Mouse (Mus musculus): ENCODE data around the gene Tpi1. TPM values are rescaled to one million over a fixed set of nuclear protein-coding genes. Genes with fewer than 3 reads are reported as not detected.
A peak's percentile ranks its signal among the peaks of the same experiment; 100 is the strongest.

Gene Tpi1
- total and polyA plus RNA-seq, 2 experiments from 2014 or later: 1,142 to 1,544 TPM

GRCm38 (mm10) chr6:124829799-124830700 is 16.0 kb upstream of the Tpi1 start:
- peak overlapping the region; percentile 72 for H3K4me3 ChIP-seq (ENCODE audit: low read depth, low read length)
- H3K9me3 ChIP-seq (replicated peaks; ENCODE audit: control insufficient read depth, low read length): no peaks in the 10 kb centered on the region
- H3K4me1 ChIP-seq (ENCODE audit: control insufficient read depth, insufficient read depth): peaks cover 18% of the 10 kb centered on the region
- DNase-seq (ENCODE audit: low spot score) (peak; percentile 98), ATAC-seq (ENCODE audit: insufficient read depth, low read depth) (peak; percentile 81)
- peaks cover 42% of the 10 kb centered on the region for H3K36me3 ChIP-seq (replicated peaks; ENCODE audit: control insufficient read depth, insufficient read depth, low read length)
- no peak for TF ChIP-seq CTCF (IDR thresholded peaks at IDR 0.05; ENCODE audit: low read depth)
- peak; percentile 33; the same call in 1 of the 2 replicates for TF ChIP-seq EP300 (IDR thresholded peaks at IDR 0.05; ENCODE audit: low read depth)
- H3K27me3 ChIP-seq (ENCODE audit: control insufficient read depth, insufficient read depth, low read length): no peaks in the 10 kb centered on the region
- H3K27ac ChIP-seq (ENCODE audit: low read depth): peak overlapping the region; percentile 96
- under 1% methylated on average over 38 of the region's 38 CpGs for WGBS
- peak overlapping the region; percentile 92 for H3K4me2 ChIP-seq (ENCODE audit: low read depth, low read length)
- H3K9ac ChIP-seq (replicated peaks; ENCODE audit: low read depth, low read length): peak overlapping the region; percentile 73

DNA sequence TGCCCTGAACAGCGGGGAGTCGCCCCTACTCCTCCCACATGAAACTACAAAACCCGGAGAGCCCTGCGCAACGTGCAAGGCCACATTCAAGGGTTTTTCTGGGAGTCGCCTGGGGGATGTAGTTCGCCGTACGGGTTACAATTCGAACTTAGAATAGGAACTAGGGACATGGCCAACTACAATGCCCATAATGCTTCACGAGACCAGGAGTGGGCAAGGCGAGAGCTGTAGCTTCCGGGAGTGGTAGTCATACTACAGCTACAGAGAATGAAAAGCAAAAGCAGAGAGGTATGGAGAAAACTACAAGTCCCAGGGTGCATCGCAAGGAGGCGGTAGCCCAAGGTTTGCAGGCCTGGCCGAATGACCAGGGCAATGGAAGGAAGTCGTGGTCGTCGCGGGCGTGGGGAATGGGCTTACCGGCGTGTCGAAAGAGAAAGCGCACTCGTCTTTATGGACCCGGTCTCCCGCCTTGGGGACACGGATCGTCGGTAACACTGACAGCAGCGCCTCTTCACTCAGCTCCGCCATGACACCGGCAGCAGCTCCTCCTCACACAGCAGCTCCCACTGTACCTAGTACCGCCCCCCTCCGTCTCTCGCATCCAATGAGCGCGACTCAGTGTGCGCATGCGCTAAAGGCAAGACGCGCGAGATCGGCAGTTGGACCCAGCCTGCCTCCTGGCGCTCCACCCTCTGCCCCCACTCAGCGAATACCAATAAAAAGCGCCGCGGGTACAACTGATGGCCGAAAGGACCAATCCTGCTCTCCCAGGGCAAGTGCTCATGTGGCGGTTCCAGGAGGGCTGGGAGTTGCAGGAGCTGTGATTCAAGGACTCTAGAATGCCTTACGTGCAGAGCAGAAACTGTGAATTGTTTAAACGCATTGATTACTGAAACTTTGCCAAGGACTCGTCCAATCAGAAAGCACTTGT is 15.0 kb upstream of the Tpi1 start, which contains the start of the genes Usp5 and Cdca3:
Usp5 (minus strand) TSS at position 617 of the 931 bp plus-strand sequence.
Cdca3 (plus strand) TSS at position 680 of the 931 bp plus-strand sequence.
- peaks cover 45% of the 10 kb centered on the region for H3K36me3 ChIP-seq (replicated peaks; ENCODE audit: control insufficient read depth, insufficient read depth, low read length)
- no peaks in the 10 kb centered on the region for H3K27me3 ChIP-seq (ENCODE audit: control insufficient read depth, insufficient read depth, low read length)
- TF ChIP-seq EP300 (IDR thresholded peaks at IDR 0.05; ENCODE audit: low read depth): 0 out of 2 replicates have a peak, but pooled peaks have one; percentile 17
- peak; percentile 1; the same call in 1 of the 2 replicates for TF ChIP-seq CTCF (IDR thresholded peaks at IDR 0.05; ENCODE audit: low read depth)
- peak within 1 kb of the TSS; percentile 96 for H3K27ac ChIP-seq (ENCODE audit: low read depth)
- DNase-seq (ENCODE audit: low spot score) (peak; percentile 100), ATAC-seq (ENCODE audit: insufficient read depth, low read depth) (peak; percentile 92)
- no peaks in the 10 kb centered on the region for H3K9me3 ChIP-seq (replicated peaks; ENCODE audit: control insufficient read depth, low read length)
- peaks cover 18% of the 10 kb centered on the region for H3K4me1 ChIP-seq (ENCODE audit: control insufficient read depth, insufficient read depth)
- under 1% methylated on average over 55 of the region's 55 CpGs for WGBS
- peak within 1 kb of the TSS; percentile 73 for H3K9ac ChIP-seq (replicated peaks; ENCODE audit: low read depth, low read length)
- H3K4me2 ChIP-seq (ENCODE audit: low read depth, low read length): peak within 1 kb of the TSS; percentile 92
- peak within 1 kb of the TSS; percentile 72 for H3K4me3 ChIP-seq (ENCODE audit: low read depth, low read length)

DNA sequence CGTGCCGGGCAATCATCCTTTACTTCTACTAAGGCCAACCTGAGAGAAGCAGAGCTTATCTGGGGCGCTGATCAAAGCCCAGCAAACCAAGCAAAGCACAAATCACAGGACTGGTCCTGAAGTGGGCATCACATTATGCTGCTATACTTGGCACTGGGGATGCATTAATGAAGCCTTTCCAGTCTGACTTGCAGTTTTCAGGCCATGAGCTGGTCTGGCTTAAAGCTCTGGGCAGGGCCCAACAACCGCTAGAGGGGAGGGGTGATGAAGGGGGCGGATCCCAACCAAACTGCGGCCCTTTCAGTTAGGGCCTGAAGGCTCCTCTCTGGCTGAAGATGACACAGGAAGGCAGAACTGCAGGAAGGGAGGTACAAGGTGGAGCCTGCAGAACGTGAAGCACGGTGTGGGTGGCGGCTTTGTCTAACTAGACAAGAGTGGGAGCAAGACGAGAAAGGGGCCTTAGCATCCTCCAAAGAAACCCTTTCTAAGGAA is 14.1 kb upstream of the Tpi1 start:
- Histone ChIP-seq H3K9me3 (replicated peaks; ENCODE audit: control insufficient read depth, low read length) (no peaks in the 10 kb centered on the region), H3K27ac (ENCODE audit: low read depth) (no peak overlapping the region), H3K4me3 (ENCODE audit: low read depth, low read length) (peak overlapping the region; percentile 72), H3K9ac (replicated peaks; ENCODE audit: low read depth, low read length) (peak overlapping the region; percentile 46), H3K36me3 (replicated peaks; ENCODE audit: control insufficient read depth, insufficient read depth, low read length) (peaks cover 51% of the 10 kb centered on the region), H3K4me2 (ENCODE audit: low read depth, low read length) (peak overlapping the region; percentile 87), H3K4me1 (ENCODE audit: control insufficient read depth, insufficient read depth) (peaks cover 18% of the 10 kb centered on the region), H3K27me3 (ENCODE audit: control insufficient read depth, insufficient read depth, low read length) (no peaks in the 10 kb centered on the region)
- WGBS: 22% methylated on average over 10 of the region's 10 CpGs
- TF ChIP-seq CTCF (IDR thresholded peaks at IDR 0.05; ENCODE audit: low read depth): no peak; the same call in 1 of the 2 replicates
- TF ChIP-seq EP300 (IDR thresholded peaks at IDR 0.05; ENCODE audit: low read depth): no peak
- ATAC-seq (ENCODE audit: insufficient read depth, low read depth) (no peak), DNase-seq (ENCODE audit: low spot score) (peak; percentile 25)

GRCm38 (mm10) chr6:124822049-124822448 is 8.0 kb upstream of the Tpi1 start:
- no peaks in the 10 kb centered on the region for H3K4me1 ChIP-seq (ENCODE audit: control insufficient read depth, insufficient read depth)
- DNase-seq (ENCODE audit: low spot score): peak; percentile 19
- H3K4me2 ChIP-seq (ENCODE audit: low read depth, low read length): no peak overlapping the region
- WGBS: 61% methylated on average over 4 of the region's 4 CpGs
- H3K36me3 ChIP-seq (replicated peaks; ENCODE audit: control insufficient read depth, insufficient read depth, low read length): peaks cover 93% of the 10 kb centered on the region
- H3K27ac ChIP-seq (ENCODE audit: low read depth): peak overlapping the region; percentile 48
- H3K27me3 ChIP-seq (ENCODE audit: control insufficient read depth, insufficient read depth, low read length): no peaks in the 10 kb centered on the region
- peak; percentile 62 for ATAC-seq (ENCODE audit: insufficient read depth, low read depth)
- TF ChIP-seq EP300 (IDR thresholded peaks at IDR 0.05; ENCODE audit: low read depth) (no peak), CTCF (IDR thresholded peaks at IDR 0.05; ENCODE audit: low read depth) (no peak)
- no peaks in the 10 kb centered on the region for H3K9me3 ChIP-seq (replicated peaks; ENCODE audit: control insufficient read depth, low read length)
- no peak overlapping the region for H3K9ac ChIP-seq (replicated peaks; ENCODE audit: low read depth, low read length)
- no peak overlapping the region for H3K4me3 ChIP-seq (ENCODE audit: low read depth, low read length)

DNA sequence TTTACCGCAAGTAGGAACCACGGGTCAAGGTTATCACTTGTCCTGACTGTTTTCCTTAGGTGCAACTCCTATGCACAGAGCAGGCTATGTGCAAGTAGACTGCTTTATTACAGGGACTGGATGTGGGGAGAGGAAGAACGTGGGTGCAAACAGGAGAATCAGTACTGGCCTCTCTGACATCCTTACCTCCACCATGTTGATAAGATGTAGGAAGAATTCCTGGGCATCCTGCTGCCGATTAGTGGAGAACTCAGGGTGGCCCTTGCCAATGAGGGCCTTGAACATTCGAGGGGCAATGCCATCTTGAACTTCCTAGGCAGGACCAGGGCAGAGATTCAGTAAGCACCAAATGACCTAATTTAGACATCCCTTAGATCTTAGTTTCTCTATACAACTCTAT is 6.8 kb upstream of the Tpi1 start:
- no peaks in the 10 kb centered on the region for H3K27me3 ChIP-seq (ENCODE audit: control insufficient read depth, insufficient read depth, low read length)
- no peaks in the 10 kb centered on the region for H3K4me1 ChIP-seq (ENCODE audit: control insufficient read depth, insufficient read depth)
- DNase-seq (ENCODE audit: low spot score): no peak
- H3K36me3 ChIP-seq (replicated peaks; ENCODE audit: control insufficient read depth, insufficient read depth, low read length): peaks cover 100% of the 10 kb centered on the region
- no peak for TF ChIP-seq EP300 (IDR thresholded peaks at IDR 0.05; ENCODE audit: low read depth)
- no peak for TF ChIP-seq CTCF (IDR thresholded peaks at IDR 0.05; ENCODE audit: low read depth)
- H3K9ac ChIP-seq (replicated peaks; ENCODE audit: low read depth, low read length): no peak overlapping the region
- no peaks in the 10 kb centered on the region for H3K9me3 ChIP-seq (replicated peaks; ENCODE audit: control insufficient read depth, low read length)
- no peak for ATAC-seq (ENCODE audit: insufficient read depth, low read depth)
- H3K4me2 ChIP-seq (ENCODE audit: low read depth, low read length): no peak overlapping the region
- H3K4me3 ChIP-seq (ENCODE audit: low read depth, low read length): no peak overlapping the region
- H3K27ac ChIP-seq (ENCODE audit: low read depth): no peak overlapping the region
- 87% methylated on average over 5 of the region's 5 CpGs for WGBS
